Mouse (Mus musculus): ENCODE measurements around the gene Fut11.

The Fut11 gene

DNA sequence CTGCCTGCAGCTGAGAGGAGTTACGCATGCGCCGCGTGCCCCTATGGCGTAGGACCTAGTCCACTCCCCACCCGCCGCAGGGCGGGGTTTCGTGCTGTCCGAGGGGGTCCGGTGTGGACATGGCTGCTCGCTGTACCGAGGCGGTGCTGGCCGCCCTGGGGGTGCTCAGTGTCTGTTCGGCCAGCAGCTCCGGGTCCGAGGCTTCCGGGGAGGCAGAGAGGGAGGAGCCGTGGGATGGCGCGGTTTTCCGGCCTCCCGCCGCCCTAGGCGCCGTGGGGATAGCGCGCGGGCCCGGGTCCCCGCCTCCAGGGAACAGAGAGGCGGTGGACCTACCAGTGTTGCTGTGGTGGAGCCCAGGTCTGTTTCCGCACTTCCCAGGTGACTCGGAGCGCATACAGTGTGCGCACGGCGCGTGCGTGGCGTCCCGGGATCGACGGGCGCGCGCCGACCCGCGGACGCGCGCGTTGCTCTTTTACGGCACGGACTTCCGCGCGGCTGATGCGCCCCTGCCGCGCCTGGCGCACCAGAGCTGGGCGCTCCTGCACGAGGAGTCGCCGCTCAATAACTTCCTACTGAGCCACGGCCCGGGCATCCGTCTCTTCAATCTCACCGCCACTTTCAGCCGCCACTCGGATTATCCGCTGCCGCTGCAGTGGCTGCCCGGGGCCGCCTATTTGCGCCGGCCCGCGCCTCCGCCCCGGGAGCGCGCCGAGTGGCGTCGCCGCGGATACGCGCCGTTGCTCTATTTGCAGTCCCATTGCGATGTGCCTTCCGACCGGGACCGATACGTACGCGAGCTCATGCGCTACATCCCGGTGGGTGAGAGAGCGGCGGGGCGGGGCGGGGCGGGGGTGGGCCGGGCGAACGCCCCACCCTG, at the start of gene Fut11:
Fut11 (plus strand) TSS at position 85 of the 877 bp plus-strand sequence.
- DNase-seq (ENCODE audit: low read depth, low spot score): peak; percentile 89

DNA sequence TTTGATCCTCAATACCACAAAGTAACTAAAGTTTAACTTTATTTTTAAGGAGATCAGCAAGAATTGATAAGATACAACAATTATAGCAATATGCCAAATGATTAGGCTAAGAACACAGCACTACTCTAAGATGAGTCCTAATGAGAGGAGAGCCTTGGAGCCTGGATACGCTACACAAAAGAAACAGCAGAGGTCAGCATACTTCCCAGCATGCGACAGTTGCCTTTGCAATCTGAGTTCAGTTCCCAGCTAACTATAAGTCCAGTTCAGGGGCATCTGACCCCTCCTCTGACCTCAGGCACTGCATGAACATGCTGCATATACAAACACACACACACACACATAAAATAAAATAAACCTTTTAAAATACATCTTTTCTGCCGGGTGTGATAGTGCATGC, 49.2 kb upstream of the Fut11 start:
- no peak for DNase-seq (ENCODE audit: low read depth, low spot score)

- DNase-seq (ENCODE audit: low read depth, low spot score): no peak
Measured at GRCm38 (mm10) chr14:20646381-20646780, 48.4 kb upstream of the Fut11 start.

DNA sequence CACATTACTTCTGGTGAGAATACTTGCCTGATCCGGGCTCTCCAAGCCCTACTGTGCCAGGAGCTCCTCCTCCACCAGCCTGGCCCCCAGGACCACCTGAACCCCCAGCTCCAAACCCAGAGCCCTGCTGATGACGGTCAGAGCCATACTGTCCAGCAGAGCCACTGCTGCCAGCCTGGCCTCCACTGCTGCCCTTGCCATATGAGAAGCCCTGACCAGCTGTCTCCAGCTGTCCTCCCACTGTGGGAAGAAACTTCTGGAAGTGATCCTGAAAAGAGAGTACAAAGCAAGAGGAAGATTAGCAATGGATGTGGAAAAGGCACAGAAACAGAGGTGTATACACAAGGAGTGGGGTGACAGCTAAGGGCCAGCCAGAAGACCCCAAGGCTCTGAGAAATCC, 43.8 kb upstream of the Fut11 start:
- no peak for DNase-seq (ENCODE audit: low read depth, low spot score)

GRCm38 (mm10) chr14:20651722-20652256, 43.0 kb upstream of the Fut11 start:
- no peak for DNase-seq (ENCODE audit: low read depth, low spot score)

- no peak for DNase-seq (ENCODE audit: low read depth, low spot score)
Measured at GRCm38 (mm10) chr14:20654690-20655421, 39.9 kb upstream of the Fut11 start.

DNA sequence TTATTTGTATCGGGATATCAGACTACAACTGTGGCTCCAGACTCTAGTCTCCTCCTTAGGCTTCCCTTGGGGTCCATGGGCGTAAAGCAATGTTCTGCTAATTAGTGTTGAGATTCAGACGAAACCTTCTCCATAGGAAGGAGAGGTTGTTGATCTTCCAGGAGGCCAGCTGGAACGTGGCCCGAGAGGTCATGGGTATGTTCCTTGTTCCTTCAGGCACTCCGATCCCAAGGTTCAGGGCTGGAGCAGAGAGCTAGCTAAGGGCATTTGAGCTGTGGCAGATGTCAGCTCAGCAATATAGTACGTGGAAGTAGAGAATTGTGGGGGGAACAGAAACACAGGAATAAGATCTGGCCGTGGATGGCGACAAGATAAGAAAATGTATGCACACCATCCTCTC, 39.0 kb upstream of the Fut11 start:
- DNase-seq (ENCODE audit: low read depth, low spot score): no peak

- no peak for DNase-seq (ENCODE audit: low read depth, low spot score)
Measured at GRCm38 (mm10) chr14:20656361-20656760, 38.4 kb upstream of the Fut11 start, which contains the start of gene Myoz1. TSS of gene Myoz1 (minus strand) at chr14:20656540.

- DNase-seq (ENCODE audit: low read depth, low spot score): peak; percentile 56
Measured at GRCm38 (mm10) chr14:20658326-20658725, 36.4 kb upstream of the Fut11 start.

DNA sequence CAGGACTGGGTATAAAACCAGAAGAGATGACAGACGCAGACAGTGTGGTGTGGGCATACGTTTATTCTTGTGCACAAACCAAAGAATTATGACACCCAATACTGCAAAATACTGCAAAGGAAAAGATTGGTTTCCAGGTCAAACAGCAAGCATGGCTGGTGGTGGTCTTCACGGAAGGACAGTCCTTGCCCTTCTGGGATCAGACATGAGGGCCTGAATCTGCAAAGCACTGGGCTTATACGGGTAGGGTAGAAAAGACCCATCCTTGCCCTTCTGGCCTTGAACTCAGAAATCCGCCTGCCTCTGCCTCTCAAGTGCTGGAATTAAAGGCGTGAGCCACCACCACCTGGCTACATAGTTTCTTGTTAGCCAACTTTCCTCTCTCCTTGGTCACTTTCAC, 35.9 kb upstream of the Fut11 start:
- DNase-seq (ENCODE audit: low read depth, low spot score): no peak

- DNase-seq (ENCODE audit: low read depth, low spot score): no peak
Measured at GRCm38 (mm10) chr14:20659687-20660086, 35.1 kb upstream of the Fut11 start.

DNA sequence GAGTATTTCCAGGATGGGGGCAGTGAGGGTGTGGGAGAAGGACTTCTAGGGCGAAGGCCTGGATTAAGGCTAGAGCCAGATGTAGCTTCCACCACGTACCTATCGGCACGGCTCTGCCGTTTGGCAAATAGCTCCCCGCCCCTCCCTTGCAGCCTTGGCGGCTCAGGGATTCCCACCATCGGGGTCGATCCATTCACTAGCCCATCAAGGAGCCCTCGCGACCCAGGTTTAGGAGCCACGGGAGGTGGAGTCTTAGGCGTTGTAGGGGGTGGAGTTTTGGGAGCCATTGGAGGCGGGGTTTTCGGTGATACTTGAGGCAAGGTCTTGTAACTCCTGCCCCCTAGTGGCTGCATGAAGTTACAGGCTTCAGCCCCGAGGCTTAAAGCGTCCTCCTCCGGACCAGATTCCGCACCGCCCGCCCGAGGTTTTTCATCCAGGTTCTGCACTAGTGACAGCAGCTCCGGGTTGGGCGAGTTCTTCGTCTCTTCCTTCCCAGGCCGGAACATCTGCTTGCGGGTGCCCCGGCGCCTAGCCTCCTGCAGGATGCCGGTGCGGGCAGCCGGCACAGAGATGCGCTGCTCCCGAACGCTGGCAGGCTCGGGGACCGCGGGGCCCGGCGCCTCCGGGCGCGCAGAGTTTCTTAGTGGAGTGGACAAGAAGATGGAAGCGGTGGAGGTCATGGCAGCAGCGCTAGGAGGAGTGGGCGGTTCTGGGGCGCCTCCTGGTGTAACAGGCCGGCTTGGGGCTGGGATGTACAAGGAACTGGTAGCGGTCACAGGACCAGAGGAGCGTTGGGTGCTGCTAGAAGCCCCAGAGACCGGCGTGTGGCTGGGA, 33.7 kb upstream of the Fut11 start:
- DNase-seq (ENCODE audit: low read depth, low spot score): peak; percentile 98

GRCm38 (mm10) chr14:20661661-20662331, 33.0 kb upstream of the Fut11 start:
- peak; percentile 19 for DNase-seq (ENCODE audit: low read depth, low spot score)

DNA sequence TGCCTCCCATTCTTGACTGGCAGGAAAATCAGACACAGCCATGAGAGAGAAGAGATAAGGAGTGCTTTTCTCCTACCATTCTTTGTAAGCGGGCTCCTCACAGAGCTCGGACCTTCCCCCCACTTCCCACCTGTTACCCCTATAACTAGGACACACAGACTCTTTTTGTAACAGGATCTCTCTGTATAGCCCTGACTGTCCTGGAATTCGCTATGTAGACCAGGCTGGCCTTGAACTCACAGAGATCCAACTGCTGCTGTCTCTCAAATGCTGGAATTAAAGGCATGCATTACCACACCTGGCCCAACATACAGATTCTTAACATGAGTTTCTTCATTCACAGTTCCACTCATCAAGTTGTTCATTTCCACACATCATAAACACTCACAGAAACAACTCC, 32.0 kb upstream of the Fut11 start:
- no peak for DNase-seq (ENCODE audit: low read depth, low spot score)

DNA sequence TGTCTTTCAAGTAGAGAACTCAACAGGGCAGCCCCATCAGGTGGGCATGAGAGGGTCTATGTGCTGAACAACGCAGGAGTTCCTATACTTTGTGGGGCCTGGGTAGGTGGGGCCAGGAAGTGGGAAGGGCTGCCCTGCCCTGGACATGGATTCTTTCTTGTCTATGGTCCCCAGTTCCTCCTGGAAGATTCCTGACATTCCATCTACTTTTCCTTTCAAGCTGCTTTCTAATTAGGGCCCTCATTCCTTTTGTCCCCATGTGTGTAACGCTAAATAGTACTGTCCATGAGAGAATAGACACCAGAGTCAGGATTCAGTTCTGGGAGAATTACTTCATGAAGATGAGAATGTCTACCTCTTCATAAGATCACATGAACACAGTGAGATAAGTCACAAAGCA, 31.2 kb upstream of the Fut11 start:
- DNase-seq (ENCODE audit: low read depth, low spot score): no peak

GRCm38 (mm10) chr14:20664436-20664835, 30.3 kb upstream of the Fut11 start:
- peak; percentile 16 for DNase-seq (ENCODE audit: low read depth, low spot score)

DNA sequence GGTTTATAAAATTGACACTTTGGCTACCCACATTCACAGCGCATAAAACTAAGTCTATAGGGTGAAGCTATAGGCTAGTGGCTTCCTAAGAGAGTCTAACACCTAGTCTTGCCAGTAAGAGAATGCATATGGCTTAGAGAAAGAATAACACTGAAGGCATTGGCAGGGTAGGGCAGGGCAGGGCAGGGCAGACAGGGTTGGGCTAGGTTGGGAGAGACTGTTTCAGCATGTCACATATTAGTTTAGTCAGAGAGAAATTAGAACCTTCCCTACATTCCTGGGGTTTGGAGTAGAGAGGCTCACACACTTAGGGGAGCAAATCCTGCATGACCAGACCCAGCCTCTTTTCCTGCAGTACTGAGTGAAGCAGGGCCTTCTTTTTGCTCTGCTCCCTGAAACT, 27.3 kb upstream of the Fut11 start:
- DNase-seq (ENCODE audit: low read depth, low spot score): no peak

GRCm38 (mm10) chr14:20668154-20668810, 26.5 kb upstream of the Fut11 start, which contains the start of gene Synpo2l:
TSS of gene Synpo2l (minus strand) at chr14:20668354.
- DNase-seq (ENCODE audit: low read depth, low spot score): no peak

DNA sequence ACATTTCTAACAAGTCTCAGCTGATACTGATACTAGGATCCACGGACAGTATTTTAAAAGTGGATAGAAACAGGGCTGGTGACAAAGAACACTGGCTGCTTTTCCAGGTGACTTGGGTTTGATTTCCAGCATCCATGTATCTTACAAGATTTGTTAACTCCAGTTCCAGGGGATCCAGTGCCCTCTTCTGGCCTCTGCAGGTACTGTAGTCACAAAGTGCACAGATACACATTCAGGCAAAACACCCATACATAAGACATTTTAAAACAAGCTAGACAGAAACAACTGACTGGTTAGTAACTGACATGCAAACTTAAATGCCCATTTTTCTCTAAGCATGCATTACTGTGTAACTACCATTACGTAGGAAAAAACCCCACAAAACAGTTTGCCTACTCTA, 21.8 kb upstream of the Fut11 start:
- DNase-seq (ENCODE audit: low read depth, low spot score): peak; percentile 37

DNA sequence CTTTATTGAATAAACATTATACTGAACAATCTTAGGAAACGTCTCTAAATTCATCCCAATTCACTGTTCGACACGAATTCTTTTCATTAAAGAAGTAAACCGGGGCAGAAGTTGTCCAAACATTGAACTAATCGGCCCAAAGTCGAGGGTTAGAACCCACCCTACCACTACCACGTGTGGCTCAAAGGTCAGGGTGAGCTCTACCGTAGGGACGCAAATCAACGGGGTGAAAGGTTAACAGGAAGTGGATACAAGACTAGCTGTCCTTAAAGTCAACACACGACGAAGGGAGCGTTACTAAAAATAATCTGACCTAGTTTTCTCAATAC, 21.1 kb upstream of the Fut11 start:
- DNase-seq (ENCODE audit: low read depth, low spot score): no peak
